Mouse (Mus musculus) forebrain, embryonic 13.5 days (tissue): ENCODE results near the gene Slc6a11. TPM values are rescaled to one million over a fixed set of nuclear protein-coding genes. Genes with fewer than 3 reads are reported as not detected.

ENCODE experiments used
- ATAC-seq: fragments of 200-750 bp; cut with Nextera tagmentation; 2 replicates; pipeline ENCODE4 v1.8.0; 2017
- H3K27ac ChIP-seq: fragments of 300-500 bp; sonication (generic); 2 replicates; pipeline ENCODE4 v1.5.1; 2015; ENCODE audit warnings: inconsistent platforms, mild to moderate bottlenecking, moderate library complexity
- H3K27me3 ChIP-seq: fragments of 300-500 bp; sonication (generic); 2 replicates; pipeline ENCODE4 v1.6.1; 2015; ENCODE audit warnings: mild to moderate bottlenecking, inconsistent platforms
- H3K36me3 ChIP-seq: fragments of 300-500 bp; sonication (generic); 2 replicates; pipeline ENCODE4 v1.6.1; 2015; ENCODE audit warnings: mild to moderate bottlenecking, inconsistent platforms; ENCODE audit not compliant: poor library complexity, severe bottlenecking
- H3K4me1 ChIP-seq: fragments of 300-500 bp; sonication (generic); 2 replicates; pipeline ENCODE4 v1.6.1; 2015; ENCODE audit warnings: inconsistent platforms
- H3K4me2 ChIP-seq: fragments of 300-500 bp; sonication (generic); 2 replicates; pipeline ENCODE4 v1.6.1; 2015; ENCODE audit warnings: inconsistent platforms, mild to moderate bottlenecking, moderate library complexity
- H3K4me3 ChIP-seq: fragments of 300-500 bp; sonication (generic); 2 replicates; pipeline ENCODE4 v1.5.1; 2015; ENCODE audit warnings: mild to moderate bottlenecking, inconsistent platforms
- H3K9ac ChIP-seq: fragments of 300-500 bp; sonication (generic); 2 replicates; pipeline ENCODE4 v1.6.1; 2015; ENCODE audit warnings: mild to moderate bottlenecking, inconsistent platforms
- H3K9me3 ChIP-seq: fragments of 300-500 bp; sonication (generic); replicated peaks from 2 replicates; pipeline ENCODE4 v1.6.1; 2016; ENCODE audit warnings: inconsistent platforms
- WGBS: fragments of 180-500 bp; shearing (Covaris S2); methylation state at CpG from one replicate; pipeline ENCODE4 v1.1.7; 2015; 5-methylcytosine and 5-hydroxymethylcytosine counted together
- polyA plus RNA-seq: library from polyadenylated mRNA; unstranded; fragments of >200 nt; fragmentation: Nextera tagmentation; extraction: Ambion mirVana; gene quantifications from 2 replicates; pipeline ENCODE4 v1.2.1, GENCODE M21; 2015

The Slc6a11 gene
- polyA plus RNA-seq, 1 experiment from 2014 or later = 2.6 TPM

GRCm38 (mm10) chr6:114270799-114271198 is 139.8 kb downstream of the Slc6a11 start:
- Histone ChIP-seq H3K4me2 (no peak overlapping the region), H3K27ac (no peak overlapping the region), H3K9me3 (no peaks in the 10 kb centered on the region), H3K27me3 (no peaks in the 10 kb centered on the region), H3K36me3 (no peaks in the 10 kb centered on the region), H3K4me3 (no peak overlapping the region), H3K9ac (no peak overlapping the region), H3K4me1 (peaks cover 33% of the 10 kb centered on the region)
- 63% methylated on average over 5 of the region's 5 CpGs for WGBS
- ATAC-seq = no peak

GRCm38 (mm10) chr6:114272279-114272678 is 141.2 kb downstream of the Slc6a11 start:
- peak overlapping the region; percentile 11; the same call in 1 of the 2 replicates for H3K27ac ChIP-seq
- H3K36me3 ChIP-seq = no peaks in the 10 kb centered on the region
- no peak for ATAC-seq
- WGBS = 78% methylated on average over 15 of the region's 15 CpGs
- no peaks in the 10 kb centered on the region for H3K9me3 ChIP-seq
- H3K4me3 ChIP-seq = no peak overlapping the region
- H3K9ac ChIP-seq = no peak overlapping the region
- no peaks in the 10 kb centered on the region for H3K27me3 ChIP-seq
- peaks cover 32% of the 10 kb centered on the region for H3K4me1 ChIP-seq
- no peak overlapping the region for H3K4me2 ChIP-seq

- Histone ChIP-seq H3K4me2 (0 out of 2 replicates have a peak overlapping the region, but pooled peaks have one; percentile 15), H3K4me1 (peaks cover 32% of the 10 kb centered on the region), H3K27me3 (no peaks in the 10 kb centered on the region; the same call in 1 of the 2 replicates), H3K4me3 (no peak overlapping the region), H3K9ac (0 out of 2 replicates have a peak overlapping the region, but pooled peaks have one; percentile 21), H3K27ac (peak overlapping the region; percentile 75), H3K36me3 (no peaks in the 10 kb centered on the region), H3K9me3 (no peaks in the 10 kb centered on the region)
- 40% methylated on average over 14 of the region's 14 CpGs for WGBS
- peak; percentile 65 for ATAC-seq
These were observed 143.1 kb downstream of the Slc6a11 start for GRCm38 (mm10) chr6:114273997-114274728.

GRCm38 (mm10) chr6:114275800-114276199 is 144.8 kb downstream of the Slc6a11 start:
- WGBS = 50% methylated on average over 8 of the region's 8 CpGs
- no peak for ATAC-seq
- no peak overlapping the region for H3K9ac ChIP-seq
- no peaks in the 10 kb centered on the region for H3K36me3 ChIP-seq
- peaks cover 27% of the 10 kb centered on the region for H3K4me1 ChIP-seq
- no peak overlapping the region for H3K4me3 ChIP-seq
- H3K27me3 ChIP-seq = peaks cover 1% of the 10 kb centered on the region; the same call in 1 of the 2 replicates
- no peak overlapping the region for H3K27ac ChIP-seq
- no peaks in the 10 kb centered on the region for H3K9me3 ChIP-seq
- H3K4me2 ChIP-seq = no peak overlapping the region

DNA sequence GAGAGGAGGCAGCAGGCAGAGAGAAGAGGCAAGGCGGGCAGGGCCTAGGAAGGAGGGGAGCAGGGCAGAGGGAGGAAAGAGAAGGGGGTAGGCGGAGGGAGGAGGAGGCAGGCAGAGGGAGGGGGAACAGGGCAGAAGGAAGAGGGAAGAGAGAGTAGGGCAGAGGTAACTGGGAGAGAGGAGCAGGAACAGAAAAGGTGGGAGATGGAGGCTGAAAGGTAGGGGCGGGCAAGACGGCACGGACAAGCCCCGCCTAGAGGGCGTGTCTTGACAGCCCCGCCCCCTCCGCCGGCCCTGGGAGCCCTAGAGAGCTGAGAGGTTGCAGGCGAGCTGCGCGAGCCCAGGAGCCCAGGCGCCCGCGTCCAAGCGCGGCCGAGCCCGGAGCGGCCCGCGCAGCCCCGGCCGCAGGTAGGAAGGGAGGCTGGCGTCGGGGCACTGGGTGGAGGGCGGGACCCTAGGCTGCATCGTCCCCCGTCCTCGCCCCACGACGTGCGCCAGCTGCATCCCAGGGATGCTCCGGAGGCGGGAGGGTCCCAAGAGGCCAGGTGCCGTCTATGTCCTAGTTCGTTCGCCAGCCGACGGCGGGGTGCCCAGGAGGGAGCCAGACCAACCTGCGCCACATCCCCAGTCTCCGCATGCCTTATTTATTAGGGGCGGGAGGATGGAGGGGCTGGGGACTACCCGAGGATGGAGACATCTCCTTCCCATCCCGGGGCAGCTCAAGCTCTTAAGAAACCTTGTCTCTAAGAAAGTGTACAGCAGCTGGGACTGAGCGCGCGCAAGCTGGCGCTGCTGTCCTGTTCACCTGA is 151.6 kb downstream of the Slc6a11 start, which contains the start of gene Slc6a1:
TSS of gene Slc6a1 (plus strand) at position 167 of the 809 bp plus-strand sequence.
- peaks cover 3% of the 10 kb centered on the region; the same call in 1 of the 2 replicates for H3K36me3 ChIP-seq
- peaks cover 15% of the 10 kb centered on the region for H3K27me3 ChIP-seq
- H3K4me2 ChIP-seq = peak within 1 kb of the TSS; percentile 69
- H3K4me1 ChIP-seq = peaks cover 59% of the 10 kb centered on the region
- peak; percentile 94 for ATAC-seq
- H3K4me3 ChIP-seq = peak within 1 kb of the TSS; percentile 75
- peak within 1 kb of the TSS; percentile 92 for H3K9ac ChIP-seq
- WGBS = under 1% methylated on average over 35 of the region's 51 CpGs
- H3K9me3 ChIP-seq = no peaks in the 10 kb centered on the region
- H3K27ac ChIP-seq = peak within 1 kb of the TSS; percentile 87

GRCm38 (mm10) chr6:114283278-114283770 is 152.3 kb downstream of the Slc6a11 start:
- H3K36me3 ChIP-seq = peaks cover 3% of the 10 kb centered on the region; the same call in 1 of the 2 replicates
- peak overlapping the region; percentile 69 for H3K4me2 ChIP-seq
- 6% methylated on average over 8 of the region's 8 CpGs for WGBS
- peak overlapping the region; percentile 75 for H3K4me3 ChIP-seq
- peaks cover 15% of the 10 kb centered on the region for H3K27me3 ChIP-seq
- H3K27ac ChIP-seq = peak overlapping the region; percentile 87
- no peak for ATAC-seq
- H3K4me1 ChIP-seq = peaks cover 65% of the 10 kb centered on the region
- H3K9ac ChIP-seq = peak overlapping the region; percentile 92
- no peaks in the 10 kb centered on the region for H3K9me3 ChIP-seq

DNA sequence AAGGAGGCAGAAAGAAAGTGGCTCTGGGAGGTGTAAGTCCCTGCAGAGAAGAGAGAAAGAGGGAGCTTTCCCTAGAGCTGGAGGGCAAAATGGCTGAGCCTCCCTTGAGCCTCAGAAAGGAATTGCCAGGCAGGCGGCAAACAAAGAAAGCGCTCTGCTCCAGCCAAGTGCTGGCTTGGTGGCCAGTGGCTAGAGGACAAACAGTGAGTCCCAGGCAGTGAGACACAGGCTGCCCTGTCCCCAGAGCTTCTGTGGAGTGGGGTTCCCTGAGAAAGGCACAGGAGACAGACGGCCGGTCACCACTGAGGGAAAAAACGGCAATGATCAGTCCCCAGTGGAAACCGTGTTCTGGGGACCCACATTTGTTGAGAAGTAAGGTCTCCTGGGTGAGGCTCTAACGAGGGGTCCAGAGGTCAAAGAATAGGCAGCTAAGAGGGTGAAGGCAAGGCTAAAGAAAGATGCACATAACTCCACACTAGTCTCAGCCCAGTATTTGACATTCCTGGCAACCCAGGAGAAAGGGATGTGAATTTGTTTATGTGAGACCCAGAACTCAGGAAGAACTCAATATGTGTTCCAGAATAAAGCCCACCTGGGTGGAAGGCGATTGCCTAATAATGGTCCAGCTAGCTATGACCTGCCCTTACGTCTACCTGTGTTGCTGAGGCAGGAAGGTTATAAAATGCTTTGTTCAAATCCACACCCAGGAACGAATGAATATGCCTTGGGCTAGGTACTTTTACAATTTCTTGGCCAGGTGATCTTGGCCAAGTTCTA is 153.1 kb downstream of the Slc6a11 start:
- Histone ChIP-seq H3K36me3 (peaks cover 3% of the 10 kb centered on the region; the same call in 1 of the 2 replicates), H3K9me3 (no peaks in the 10 kb centered on the region), H3K9ac (peak overlapping the region; percentile 92), H3K27me3 (peaks cover 15% of the 10 kb centered on the region), H3K27ac (peak overlapping the region; percentile 87), H3K4me3 (peak overlapping the region; percentile 75), H3K4me2 (peak overlapping the region; percentile 69), H3K4me1 (peaks cover 71% of the 10 kb centered on the region)
- WGBS = 37% methylated on average over 10 of the region's 10 CpGs
- ATAC-seq = no peak

- no peak for ATAC-seq
- 42% methylated on average over 4 of the region's 4 CpGs for WGBS
- Histone ChIP-seq H3K4me1 (peaks cover 84% of the 10 kb centered on the region), H3K9ac (peak overlapping the region; percentile 92), H3K27ac (peak overlapping the region; percentile 90), H3K36me3 (peaks cover 3% of the 10 kb centered on the region; the same call in 1 of the 2 replicates), H3K4me3 (peak overlapping the region; percentile 75), H3K27me3 (peaks cover 15% of the 10 kb centered on the region), H3K9me3 (no peaks in the 10 kb centered on the region), H3K4me2 (peak overlapping the region; percentile 69)
These were observed 154.4 kb downstream of the Slc6a11 start for GRCm38 (mm10) chr6:114285424-114285823.

DNA sequence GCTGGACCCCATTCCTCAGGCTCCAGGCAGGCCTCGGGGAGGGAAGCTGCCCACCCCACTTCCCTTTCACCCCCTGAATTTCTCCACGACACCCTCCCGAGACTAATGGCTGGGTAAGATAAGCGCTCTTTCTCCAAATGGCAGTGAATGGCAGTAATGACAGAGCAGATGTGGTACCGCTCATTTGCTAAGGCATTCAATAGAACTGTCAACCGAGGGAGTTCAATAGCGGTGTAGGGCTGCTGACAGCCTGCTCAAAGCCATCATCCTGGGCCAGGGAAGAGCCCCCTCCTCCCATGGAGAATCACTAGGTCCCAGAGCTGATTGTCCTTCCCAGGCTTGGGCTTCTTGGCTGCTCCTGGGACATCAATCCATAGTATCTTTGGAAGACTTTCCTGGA is 158.1 kb downstream of the Slc6a11 start:
- Histone ChIP-seq H3K4me3 (no peak overlapping the region), H3K4me1 (peaks cover 98% of the 10 kb centered on the region)

DNA sequence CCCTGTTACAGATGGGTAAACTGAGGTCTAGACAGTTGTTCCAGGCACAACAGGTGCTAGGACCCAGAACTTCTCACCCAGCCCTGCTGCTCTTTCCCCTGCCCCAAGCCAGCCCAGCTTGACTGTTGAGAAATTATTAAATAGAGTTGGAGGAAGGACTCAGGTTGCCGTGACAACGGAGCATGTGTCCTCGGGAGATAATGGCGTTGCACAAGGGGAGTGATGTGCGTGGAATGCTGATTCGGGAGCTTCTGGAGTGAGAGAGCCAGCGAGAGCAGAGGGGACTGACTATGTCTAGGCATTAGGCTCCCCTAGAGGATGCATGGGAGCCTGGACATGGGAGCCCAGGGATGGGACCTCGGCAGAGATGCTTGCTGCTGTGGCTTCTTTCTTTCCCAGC is 159.1 kb downstream of the Slc6a11 start:
- 6% methylated on average over 8 of the region's 8 CpGs for WGBS
- H3K9me3 ChIP-seq = no peaks in the 10 kb centered on the region
- H3K4me3 ChIP-seq = 0 out of 2 replicates have a peak overlapping the region, but pooled peaks have one; percentile 1

More for the DNA sequence above, 158.1 kb downstream of the Slc6a11 start:
- H3K27me3 ChIP-seq = peaks cover 2% of the 10 kb centered on the region
- H3K27ac ChIP-seq = peak overlapping the region; percentile 90
- H3K36me3 ChIP-seq = peaks cover 3% of the 10 kb centered on the region; the same call in 1 of the 2 replicates
- peak overlapping the region; percentile 35 for H3K4me2 ChIP-seq
- H3K9me3 ChIP-seq = no peaks in the 10 kb centered on the region
- peak overlapping the region; percentile 8; the same call in 1 of the 2 replicates for H3K9ac ChIP-seq
- ATAC-seq = peak; percentile 88
- 11% methylated on average over 7 of the region's 7 CpGs for WGBS

DNA sequence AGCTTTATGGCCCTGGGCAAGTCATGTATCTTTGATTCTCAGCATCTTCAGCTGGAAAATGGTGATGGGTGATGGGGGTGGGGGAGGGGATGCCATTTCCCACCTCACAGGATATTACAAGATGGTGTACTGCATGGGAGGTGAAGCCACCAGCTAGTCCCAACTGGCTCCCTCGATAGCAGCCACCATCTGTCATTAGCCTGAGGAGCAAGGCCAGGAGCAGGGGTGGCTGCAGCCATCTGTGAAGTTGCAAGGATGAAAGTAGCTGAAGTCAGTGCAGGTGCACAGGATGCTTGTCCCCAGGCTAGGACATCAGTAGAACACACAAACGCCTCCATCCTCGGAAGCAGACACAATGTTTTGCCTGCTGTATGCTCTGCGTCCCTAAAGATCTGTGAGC is 159.9 kb downstream of the Slc6a11 start:
- Histone ChIP-seq H3K9ac (peak overlapping the region; percentile 51), H3K4me3 (peak overlapping the region; percentile 1; the same call in 1 of the 2 replicates), H3K4me1 (peaks cover 98% of the 10 kb centered on the region), H3K27ac (peak overlapping the region; percentile 90), H3K27me3 (no peaks in the 10 kb centered on the region), H3K4me2 (peak overlapping the region; percentile 44), H3K36me3 (peaks cover 3% of the 10 kb centered on the region; the same call in 1 of the 2 replicates), H3K9me3 (no peaks in the 10 kb centered on the region)
- 52% methylated on average over 4 of the region's 4 CpGs for WGBS
- no peak for ATAC-seq

More for the DNA sequence above, 159.1 kb downstream of the Slc6a11 start:
- Histone ChIP-seq H3K27me3 (no peaks in the 10 kb centered on the region), H3K36me3 (peaks cover 3% of the 10 kb centered on the region; the same call in 1 of the 2 replicates), H3K27ac (peak overlapping the region; percentile 90), H3K4me2 (peak overlapping the region; percentile 44), H3K9ac (peak overlapping the region; percentile 51), H3K4me1 (peaks cover 98% of the 10 kb centered on the region)
- peak; percentile 77 for ATAC-seq
